Mouse (Mus musculus): ENCODE results near the gene Sox13. TPM values are rescaled to one million over a fixed set of nuclear protein-coding genes. Genes with fewer than 3 reads are reported as not detected.

The Sox13 gene
- 12.1 and 12.3 TPM in 2 replicates for polyA plus RNA-seq (2014; fragmentation: Nextera tagmentation; extraction: Ambion mirVana)

- Histone ChIP-seq H3K36me3 (ENCODE audit: control insufficient read depth, insufficient read depth, low read length) (no peaks in the 10 kb centered on the region), H3K9me3 (ENCODE audit: control insufficient read depth, low read length) (no peaks in the 10 kb centered on the region), H3K4me1 (replicated peaks; ENCODE audit: control insufficient read depth, insufficient read depth, low read length) (peaks cover 23% of the 10 kb centered on the region), H3K27me3 (replicated peaks; ENCODE audit: control insufficient read depth, insufficient read depth, low read length) (no peaks in the 10 kb centered on the region), H3K27ac (ENCODE audit: low read depth) (peak within 1 kb of the TSS; percentile 92), H3K4me2 (ENCODE audit: low read length) (peak within 1 kb of the TSS; percentile 89), H3K4me3 (ENCODE audit: low read depth, low read length) (peak within 1 kb of the TSS; percentile 67), H3K9ac (ENCODE audit: low read length) (peak within 1 kb of the TSS; percentile 83)
- under 1% methylated on average over 122 of the region's 128 CpGs for WGBS
- peak; percentile 77 for ATAC-seq (replicated peaks; ENCODE audit: low FRiP score, low TSS enrichment, low read depth)
- peak; percentile 84 for DNase-seq (ENCODE audit: low spot score)
Observed at GRCm38 (mm10) chr1:133423543-133424480, at the start of gene Sox13. Gene Sox13 (minus strand): TSS chr1:133424377.

- Histone ChIP-seq H3K27me3 (replicated peaks; ENCODE audit: control insufficient read depth, insufficient read depth, low read length) (no peaks in the 10 kb centered on the region), H3K9me3 (ENCODE audit: control insufficient read depth, low read length) (peaks cover 3% of the 10 kb centered on the region; the same call in 1 of the 2 replicates), H3K9ac (ENCODE audit: low read length) (no peak overlapping the region), H3K4me1 (replicated peaks; ENCODE audit: control insufficient read depth, insufficient read depth, low read length) (peaks cover 7% of the 10 kb centered on the region), H3K36me3 (ENCODE audit: control insufficient read depth, insufficient read depth, low read length) (no peaks in the 10 kb centered on the region), H3K4me2 (ENCODE audit: low read length) (no peak overlapping the region), H3K27ac (ENCODE audit: low read depth) (peak overlapping the region; percentile 43; the same call in 1 of the 2 replicates), H3K4me3 (ENCODE audit: low read depth, low read length) (no peak overlapping the region)
- no peak for ATAC-seq (replicated peaks; ENCODE audit: low FRiP score, low TSS enrichment, low read depth)
- 28% methylated on average over 2 of the region's 2 CpGs for WGBS
- DNase-seq (ENCODE audit: low spot score), result no peak
Observed at GRCm38 (mm10) chr1:133471556-133471955, 47.4 kb upstream of the Sox13 start.

GRCm38 (mm10) chr1:133471086-133471485 lies 46.9 kb upstream of the Sox13 start:
- Histone ChIP-seq H3K4me3 (ENCODE audit: low read depth, low read length) (no peak overlapping the region), H3K27ac (ENCODE audit: low read depth) (peak overlapping the region; percentile 67), H3K9me3 (ENCODE audit: control insufficient read depth, low read length) (no peaks in the 10 kb centered on the region), H3K4me2 (ENCODE audit: low read length) (no peak overlapping the region), H3K9ac (ENCODE audit: low read length) (no peak overlapping the region), H3K36me3 (ENCODE audit: control insufficient read depth, insufficient read depth, low read length) (no peaks in the 10 kb centered on the region), H3K27me3 (replicated peaks; ENCODE audit: control insufficient read depth, insufficient read depth, low read length) (no peaks in the 10 kb centered on the region), H3K4me1 (replicated peaks; ENCODE audit: control insufficient read depth, insufficient read depth, low read length) (peaks cover 7% of the 10 kb centered on the region)
- WGBS, result 44% methylated on average over 7 of the region's 7 CpGs
- DNase-seq (ENCODE audit: low spot score) (no peak), ATAC-seq (replicated peaks; ENCODE audit: low FRiP score, low TSS enrichment, low read depth) (0 out of 2 replicates have a peak, but pooled peaks have one; percentile 22)

- no peak for ATAC-seq (replicated peaks; ENCODE audit: low FRiP score, low TSS enrichment, low read depth)
- Histone ChIP-seq H3K27ac (ENCODE audit: low read depth) (peak overlapping the region; percentile 67), H3K4me3 (ENCODE audit: low read depth, low read length) (no peak overlapping the region), H3K27me3 (replicated peaks; ENCODE audit: control insufficient read depth, insufficient read depth, low read length) (no peaks in the 10 kb centered on the region), H3K9ac (ENCODE audit: low read length) (no peak overlapping the region), H3K9me3 (ENCODE audit: control insufficient read depth, low read length) (no peaks in the 10 kb centered on the region), H3K4me2 (ENCODE audit: low read length) (no peak overlapping the region), H3K4me1 (replicated peaks; ENCODE audit: control insufficient read depth, insufficient read depth, low read length) (peaks cover 7% of the 10 kb centered on the region), H3K36me3 (ENCODE audit: control insufficient read depth, insufficient read depth, low read length) (no peaks in the 10 kb centered on the region)
- 55% methylated on average over 10 of the region's 10 CpGs for WGBS
- no peak for DNase-seq (ENCODE audit: low spot score)
Observed at GRCm38 (mm10) chr1:133470242-133471025, 46.3 kb upstream of the Sox13 start.

GRCm38 (mm10) chr1:133469213-133469612 lies 45.0 kb upstream of the Sox13 start:
- 59% methylated on average over 4 of the region's 4 CpGs for WGBS
- Histone ChIP-seq H3K27me3 (replicated peaks; ENCODE audit: control insufficient read depth, insufficient read depth, low read length) (no peaks in the 10 kb centered on the region), H3K9ac (ENCODE audit: low read length) (no peak overlapping the region), H3K36me3 (ENCODE audit: control insufficient read depth, insufficient read depth, low read length) (no peaks in the 10 kb centered on the region), H3K4me3 (ENCODE audit: low read depth, low read length) (no peak overlapping the region), H3K9me3 (ENCODE audit: control insufficient read depth, low read length) (no peaks in the 10 kb centered on the region), H3K27ac (ENCODE audit: low read depth) (no peak overlapping the region), H3K4me2 (ENCODE audit: low read length) (no peak overlapping the region), H3K4me1 (replicated peaks; ENCODE audit: control insufficient read depth, insufficient read depth, low read length) (peaks cover 7% of the 10 kb centered on the region)
- ATAC-seq (replicated peaks; ENCODE audit: low FRiP score, low TSS enrichment, low read depth) (no peak), DNase-seq (ENCODE audit: low spot score) (no peak)

- H3K27ac ChIP-seq (ENCODE audit: low read depth), result no peak overlapping the region
- peaks cover 7% of the 10 kb centered on the region for H3K4me1 ChIP-seq (replicated peaks; ENCODE audit: control insufficient read depth, insufficient read depth, low read length)
- WGBS, result 34% methylated on average over 6 of the region's 6 CpGs
- ATAC-seq (replicated peaks; ENCODE audit: low FRiP score, low TSS enrichment, low read depth) (no peak), DNase-seq (ENCODE audit: low spot score) (no peak)
- H3K4me3 ChIP-seq (ENCODE audit: low read depth, low read length), result no peak overlapping the region
- H3K27me3 ChIP-seq (replicated peaks; ENCODE audit: control insufficient read depth, insufficient read depth, low read length), result no peaks in the 10 kb centered on the region
- H3K4me2 ChIP-seq (ENCODE audit: low read length), result no peak overlapping the region
- H3K9ac ChIP-seq (ENCODE audit: low read length), result no peak overlapping the region
- H3K9me3 ChIP-seq (ENCODE audit: control insufficient read depth, low read length), result no peaks in the 10 kb centered on the region
- no peaks in the 10 kb centered on the region for H3K36me3 ChIP-seq (ENCODE audit: control insufficient read depth, insufficient read depth, low read length)
Observed at GRCm38 (mm10) chr1:133468751-133469150, 44.6 kb upstream of the Sox13 start.

- H3K9me3 ChIP-seq (ENCODE audit: control insufficient read depth, low read length), result no peaks in the 10 kb centered on the region
- no peak for ATAC-seq (replicated peaks; ENCODE audit: low FRiP score, low TSS enrichment, low read depth)
- no peak overlapping the region for H3K9ac ChIP-seq (ENCODE audit: low read length)
- 84% methylated on average over 8 of the region's 8 CpGs for WGBS
- peaks cover 7% of the 10 kb centered on the region for H3K4me1 ChIP-seq (replicated peaks; ENCODE audit: control insufficient read depth, insufficient read depth, low read length)
- no peak overlapping the region for H3K4me2 ChIP-seq (ENCODE audit: low read length)
- no peaks in the 10 kb centered on the region for H3K27me3 ChIP-seq (replicated peaks; ENCODE audit: control insufficient read depth, insufficient read depth, low read length)
- H3K36me3 ChIP-seq (ENCODE audit: control insufficient read depth, insufficient read depth, low read length), result no peaks in the 10 kb centered on the region
- no peak for DNase-seq (ENCODE audit: low spot score)
- H3K4me3 ChIP-seq (ENCODE audit: low read depth, low read length), result no peak overlapping the region
- no peak overlapping the region for H3K27ac ChIP-seq (ENCODE audit: low read depth)
Observed at GRCm38 (mm10) chr1:133467905-133468304, 43.7 kb upstream of the Sox13 start.

- Histone ChIP-seq H3K4me1 (replicated peaks; ENCODE audit: control insufficient read depth, insufficient read depth, low read length) (no peaks in the 10 kb centered on the region), H3K4me3 (ENCODE audit: low read depth, low read length) (no peak overlapping the region), H3K36me3 (ENCODE audit: control insufficient read depth, insufficient read depth, low read length) (no peaks in the 10 kb centered on the region), H3K9ac (ENCODE audit: low read length) (no peak overlapping the region), H3K27ac (ENCODE audit: low read depth) (no peak overlapping the region), H3K9me3 (ENCODE audit: control insufficient read depth, low read length) (no peaks in the 10 kb centered on the region), H3K4me2 (ENCODE audit: low read length) (no peak overlapping the region), H3K27me3 (replicated peaks; ENCODE audit: control insufficient read depth, insufficient read depth, low read length) (no peaks in the 10 kb centered on the region)
- 61% methylated on average over 5 of the region's 5 CpGs for WGBS
- DNase-seq (ENCODE audit: low spot score) (no peak), ATAC-seq (replicated peaks; ENCODE audit: low FRiP score, low TSS enrichment, low read depth) (0 out of 2 replicates have a peak, but pooled peaks have one; percentile 59)
Observed at GRCm38 (mm10) chr1:133463138-133463537, 39.0 kb upstream of the Sox13 start.
